Mouse (Mus musculus): ENCODE measurements around the gene Ndufs1.

GRCm38 (mm10) chr1:63188536-63188935, 11.9 kb upstream of the Ndufs1 start:
- TF ChIP-seq CTCF (IDR thresholded peaks at IDR 0.05; ENCODE audit: low read depth, low read length) (no peak), TAL1 (conservative IDR thresholded peaks at IDR 0.05; ENCODE audit: low read depth, low read length) (no peak)
